Mouse (Mus musculus): ENCODE results near the gene Cep19. TPM values are rescaled to one million over a fixed set of nuclear protein-coding genes. Genes with fewer than 3 reads are reported as not detected.

The Cep19 gene
- polyA plus RNA-seq, 1 experiment from 2014 or later = 47.7 TPM

DNA sequence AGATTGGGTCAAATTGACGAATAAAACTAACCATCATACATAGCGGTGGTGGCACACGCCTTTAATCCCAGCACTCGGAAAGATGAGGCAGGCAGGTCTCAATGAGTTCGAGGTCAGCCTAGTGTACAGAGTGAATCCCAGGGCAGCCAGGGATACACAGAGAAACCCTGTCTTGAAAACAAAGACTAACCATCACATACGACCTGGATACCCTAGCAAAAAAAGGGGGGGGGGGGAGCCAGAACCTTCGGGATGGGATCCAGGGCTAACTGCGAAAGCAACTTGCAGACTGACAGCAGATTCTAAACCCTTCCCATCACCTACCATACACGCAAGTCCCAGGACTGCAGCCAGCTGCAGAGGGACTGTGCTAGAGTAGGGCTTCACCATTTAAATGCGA lies 14.8 kb downstream of the Cep19 start:
- Histone ChIP-seq H3K4me1 (replicated peaks; ENCODE audit: control insufficient read depth, insufficient read depth, low read length) (no peaks in the 10 kb centered on the region), H3K27me3 (ENCODE audit: control insufficient read depth, insufficient read depth, low read length) (no peaks in the 10 kb centered on the region), H3K4me2 (replicated peaks; ENCODE audit: low read depth, low read length) (no peak overlapping the region), H3K4me3 (ENCODE audit: low read depth, low read length) (no peak overlapping the region), H3K36me3 (ENCODE audit: control insufficient read depth, insufficient read depth, low read length) (no peaks in the 10 kb centered on the region), H3K9ac (ENCODE audit: low read depth, low read length) (no peak overlapping the region), H3K27ac (ENCODE audit: low read depth, low read length) (no peak overlapping the region), H3K9me3 (ENCODE audit: control insufficient read depth, low read length) (no peaks in the 10 kb centered on the region)
- DNase-seq (ENCODE audit: low spot score) = no peak
- 83% methylated on average over 9 of the region's 10 CpGs for WGBS
- no peak for ATAC-seq (ENCODE audit: low FRiP score)

GRCm38 (mm10) chr16:32114968-32115695 lies 15.5 kb downstream of the Cep19 start:
- DNase-seq (ENCODE audit: low spot score) (peak; percentile 88), ATAC-seq (ENCODE audit: low FRiP score) (no peak)
- H3K9ac ChIP-seq (ENCODE audit: low read depth, low read length) = no peak overlapping the region
- no peak overlapping the region for H3K4me2 ChIP-seq (replicated peaks; ENCODE audit: low read depth, low read length)
- no peaks in the 10 kb centered on the region for H3K4me1 ChIP-seq (replicated peaks; ENCODE audit: control insufficient read depth, insufficient read depth, low read length)
- H3K4me3 ChIP-seq (ENCODE audit: low read depth, low read length) = no peak overlapping the region
- H3K27me3 ChIP-seq (ENCODE audit: control insufficient read depth, insufficient read depth, low read length) = no peaks in the 10 kb centered on the region
- H3K36me3 ChIP-seq (ENCODE audit: control insufficient read depth, insufficient read depth, low read length) = no peaks in the 10 kb centered on the region
- H3K9me3 ChIP-seq (ENCODE audit: control insufficient read depth, low read length) = no peaks in the 10 kb centered on the region
- 19% methylated on average over 15 of the region's 15 CpGs for WGBS
- no peak overlapping the region for H3K27ac ChIP-seq (ENCODE audit: low read depth, low read length)

GRCm38 (mm10) chr16:32115781-32116180 lies 16.2 kb downstream of the Cep19 start:
- Histone ChIP-seq H3K4me3 (ENCODE audit: low read depth, low read length) (no peak overlapping the region), H3K27me3 (ENCODE audit: control insufficient read depth, insufficient read depth, low read length) (no peaks in the 10 kb centered on the region), H3K4me2 (replicated peaks; ENCODE audit: low read depth, low read length) (no peak overlapping the region), H3K4me1 (replicated peaks; ENCODE audit: control insufficient read depth, insufficient read depth, low read length) (no peaks in the 10 kb centered on the region), H3K27ac (ENCODE audit: low read depth, low read length) (no peak overlapping the region), H3K9me3 (ENCODE audit: control insufficient read depth, low read length) (no peaks in the 10 kb centered on the region), H3K9ac (ENCODE audit: low read depth, low read length) (no peak overlapping the region), H3K36me3 (ENCODE audit: control insufficient read depth, insufficient read depth, low read length) (no peaks in the 10 kb centered on the region)
- no peak for DNase-seq (ENCODE audit: low spot score)
- no peak for ATAC-seq (ENCODE audit: low FRiP score)
- WGBS = 65% methylated on average over 6 of the region's 6 CpGs

GRCm38 (mm10) chr16:32116186-32116585 lies 16.6 kb downstream of the Cep19 start:
- no peaks in the 10 kb centered on the region for H3K27me3 ChIP-seq (ENCODE audit: control insufficient read depth, insufficient read depth, low read length)
- H3K4me2 ChIP-seq (replicated peaks; ENCODE audit: low read depth, low read length) = no peak overlapping the region
- no peak overlapping the region for H3K9ac ChIP-seq (ENCODE audit: low read depth, low read length)
- ATAC-seq (ENCODE audit: low FRiP score) (no peak), DNase-seq (ENCODE audit: low spot score) (no peak)
- H3K4me1 ChIP-seq (replicated peaks; ENCODE audit: control insufficient read depth, insufficient read depth, low read length) = no peaks in the 10 kb centered on the region
- H3K4me3 ChIP-seq (ENCODE audit: low read depth, low read length) = no peak overlapping the region
- H3K36me3 ChIP-seq (ENCODE audit: control insufficient read depth, insufficient read depth, low read length) = no peaks in the 10 kb centered on the region
- no peak overlapping the region for H3K27ac ChIP-seq (ENCODE audit: low read depth, low read length)
- H3K9me3 ChIP-seq (ENCODE audit: control insufficient read depth, low read length) = no peaks in the 10 kb centered on the region
- WGBS = 65% methylated on average over 5 of the region's 5 CpGs

DNA sequence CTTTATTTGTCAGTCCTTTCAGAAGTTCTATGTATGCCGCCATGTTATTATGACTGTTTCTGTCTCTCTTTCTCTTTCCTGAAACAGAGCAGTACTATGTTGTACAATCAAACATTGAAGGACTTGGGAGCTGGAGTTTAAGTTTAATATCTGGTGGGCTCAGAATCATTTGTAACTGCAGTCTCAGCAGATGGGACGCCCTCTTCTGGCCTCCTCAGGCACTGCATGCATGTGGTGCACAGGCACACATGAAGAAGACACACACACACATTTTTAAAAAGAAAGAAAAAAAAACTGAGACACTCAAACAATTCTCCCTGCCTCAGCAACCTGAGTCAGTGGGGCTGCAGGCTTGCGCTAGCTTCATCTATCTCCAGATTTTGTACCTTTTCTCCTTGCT lies 20.9 kb downstream of the Cep19 start:
- ATAC-seq (ENCODE audit: low FRiP score) (no peak), DNase-seq (ENCODE audit: low spot score) (no peak)
- no peak overlapping the region for H3K9ac ChIP-seq (ENCODE audit: low read depth, low read length)
- no peaks in the 10 kb centered on the region for H3K27me3 ChIP-seq (ENCODE audit: control insufficient read depth, insufficient read depth, low read length)
- no peak overlapping the region for H3K4me2 ChIP-seq (replicated peaks; ENCODE audit: low read depth, low read length)
- 80% methylated on average over 3 of the region's 3 CpGs for WGBS
- H3K36me3 ChIP-seq (ENCODE audit: control insufficient read depth, insufficient read depth, low read length) = no peaks in the 10 kb centered on the region
- H3K9me3 ChIP-seq (ENCODE audit: control insufficient read depth, low read length) = no peaks in the 10 kb centered on the region
- no peak overlapping the region for H3K4me3 ChIP-seq (ENCODE audit: low read depth, low read length)
- no peak overlapping the region for H3K27ac ChIP-seq (ENCODE audit: low read depth, low read length)
- H3K4me1 ChIP-seq (replicated peaks; ENCODE audit: control insufficient read depth, insufficient read depth, low read length) = no peaks in the 10 kb centered on the region

- Histone ChIP-seq H3K9me3 (ENCODE audit: control insufficient read depth, low read length) (no peaks in the 10 kb centered on the region), H3K4me1 (replicated peaks; ENCODE audit: control insufficient read depth, insufficient read depth, low read length) (no peaks in the 10 kb centered on the region), H3K4me3 (ENCODE audit: low read depth, low read length) (no peak overlapping the region), H3K27ac (ENCODE audit: low read depth, low read length) (no peak overlapping the region), H3K4me2 (replicated peaks; ENCODE audit: low read depth, low read length) (no peak overlapping the region), H3K36me3 (ENCODE audit: control insufficient read depth, insufficient read depth, low read length) (no peaks in the 10 kb centered on the region), H3K9ac (ENCODE audit: low read depth, low read length) (no peak overlapping the region), H3K27me3 (ENCODE audit: control insufficient read depth, insufficient read depth, low read length) (no peaks in the 10 kb centered on the region)
- WGBS = 89% methylated on average over 7 of the region's 7 CpGs
- no peak for ATAC-seq (ENCODE audit: low FRiP score)
- DNase-seq (ENCODE audit: low spot score) = no peak
These were observed 24.4 kb downstream of the Cep19 start for GRCm38 (mm10) chr16:32124020-32124419.

GRCm38 (mm10) chr16:32124444-32125335 lies 25.1 kb downstream of the Cep19 start:
- DNase-seq (ENCODE audit: low spot score) (no peak), ATAC-seq (ENCODE audit: low FRiP score) (no peak)
- H3K36me3 ChIP-seq (ENCODE audit: control insufficient read depth, insufficient read depth, low read length) = no peaks in the 10 kb centered on the region
- no peak overlapping the region for H3K4me2 ChIP-seq (replicated peaks; ENCODE audit: low read depth, low read length)
- no peaks in the 10 kb centered on the region for H3K27me3 ChIP-seq (ENCODE audit: control insufficient read depth, insufficient read depth, low read length)
- H3K9me3 ChIP-seq (ENCODE audit: control insufficient read depth, low read length) = no peaks in the 10 kb centered on the region
- H3K4me3 ChIP-seq (ENCODE audit: low read depth, low read length) = no peak overlapping the region
- H3K27ac ChIP-seq (ENCODE audit: low read depth, low read length) = no peak overlapping the region
- no peak overlapping the region for H3K9ac ChIP-seq (ENCODE audit: low read depth, low read length)
- H3K4me1 ChIP-seq (replicated peaks; ENCODE audit: control insufficient read depth, insufficient read depth, low read length) = no peaks in the 10 kb centered on the region
- WGBS = 70% methylated on average over 17 of the region's 17 CpGs

- DNase-seq (ENCODE audit: low spot score) = no peak
- no peak for ATAC-seq (ENCODE audit: low FRiP score)
- no peaks in the 10 kb centered on the region for H3K27me3 ChIP-seq (ENCODE audit: control insufficient read depth, insufficient read depth, low read length)
- H3K4me2 ChIP-seq (replicated peaks; ENCODE audit: low read depth, low read length) = no peak overlapping the region
- H3K27ac ChIP-seq (ENCODE audit: low read depth, low read length) = no peak overlapping the region
- H3K9me3 ChIP-seq (ENCODE audit: control insufficient read depth, low read length) = no peaks in the 10 kb centered on the region
- no peaks in the 10 kb centered on the region for H3K36me3 ChIP-seq (ENCODE audit: control insufficient read depth, insufficient read depth, low read length)
- 90% methylated on average over 3 of the region's 3 CpGs for WGBS
- no peak overlapping the region for H3K4me3 ChIP-seq (ENCODE audit: low read depth, low read length)
- H3K4me1 ChIP-seq (replicated peaks; ENCODE audit: control insufficient read depth, insufficient read depth, low read length) = no peaks in the 10 kb centered on the region
- H3K9ac ChIP-seq (ENCODE audit: low read depth, low read length) = no peak overlapping the region
These were observed 25.8 kb downstream of the Cep19 start for GRCm38 (mm10) chr16:32125364-32125763.

GRCm38 (mm10) chr16:32127046-32127445 lies 27.4 kb downstream of the Cep19 start:
- WGBS = 81% methylated on average over 4 of the region's 4 CpGs

More at GRCm38 (mm10) chr16:32127046-32127445, 27.4 kb downstream of the Cep19 start:
- H3K4me2 ChIP-seq (replicated peaks; ENCODE audit: low read depth, low read length) = no peak overlapping the region
- H3K36me3 ChIP-seq (ENCODE audit: control insufficient read depth, insufficient read depth, low read length) = no peaks in the 10 kb centered on the region
- no peak overlapping the region for H3K4me3 ChIP-seq (ENCODE audit: low read depth, low read length)
- no peaks in the 10 kb centered on the region for H3K9me3 ChIP-seq (ENCODE audit: control insufficient read depth, low read length)
- no peak overlapping the region for H3K27ac ChIP-seq (ENCODE audit: low read depth, low read length)
- no peaks in the 10 kb centered on the region for H3K4me1 ChIP-seq (replicated peaks; ENCODE audit: control insufficient read depth, insufficient read depth, low read length)
- DNase-seq (ENCODE audit: low spot score) (no peak), ATAC-seq (ENCODE audit: low FRiP score) (no peak)
- no peak overlapping the region for H3K9ac ChIP-seq (ENCODE audit: low read depth, low read length)
- no peaks in the 10 kb centered on the region for H3K27me3 ChIP-seq (ENCODE audit: control insufficient read depth, insufficient read depth, low read length)

All from hindbrain, embryonic 11.5 days (tissue).